Mouse (Mus musculus) WW6 (cell line): ENCODE data around the gene Raph1.
A peak's percentile ranks its signal among the peaks of the same experiment; 100 is the strongest.
"Not testable (repeated sequence)": the region's sequence is repeated elsewhere in the genome, so short reads cannot be mapped to it uniquely, and the experiment has no call there.

Experiments used
- DNase-seq: peaks from one replicate; pipeline ENCODE4 v3.0.0-alpha.2; 2013; ENCODE audit warnings: low read depth, low spot score

Gene Raph1

GRCm38 (mm10) chr1:60565270-60565920, 1.5 kb downstream of the Raph1 start:
- DNase-seq, result no peak

DNA sequence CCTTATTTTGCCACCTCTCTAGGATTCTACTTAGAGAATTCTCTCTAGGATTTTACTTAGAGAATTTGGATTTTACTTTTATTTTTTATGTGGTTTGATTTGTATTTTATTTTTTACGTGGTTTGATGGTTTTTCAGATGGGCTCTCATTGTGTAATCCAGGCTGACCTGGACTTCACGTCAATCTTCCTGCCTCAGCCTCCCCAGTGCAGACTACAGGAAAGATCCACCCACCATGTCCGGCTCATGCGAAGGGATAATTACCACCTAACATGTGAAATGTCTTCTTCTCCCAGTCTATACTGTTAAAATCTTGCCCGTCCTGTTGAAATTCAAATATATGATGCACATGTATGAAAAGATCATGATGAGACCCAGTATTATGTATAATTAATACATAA, 2.2 kb downstream of the Raph1 start:
- DNase-seq, result no peak

- no peak for DNase-seq
Observed at GRCm38 (mm10) chr1:60563021-60563420, 3.9 kb downstream of the Raph1 start.

- peak; percentile 33 for DNase-seq
Observed at GRCm38 (mm10) chr1:60543681-60544080, 23.2 kb downstream of the Raph1 start.

DNA sequence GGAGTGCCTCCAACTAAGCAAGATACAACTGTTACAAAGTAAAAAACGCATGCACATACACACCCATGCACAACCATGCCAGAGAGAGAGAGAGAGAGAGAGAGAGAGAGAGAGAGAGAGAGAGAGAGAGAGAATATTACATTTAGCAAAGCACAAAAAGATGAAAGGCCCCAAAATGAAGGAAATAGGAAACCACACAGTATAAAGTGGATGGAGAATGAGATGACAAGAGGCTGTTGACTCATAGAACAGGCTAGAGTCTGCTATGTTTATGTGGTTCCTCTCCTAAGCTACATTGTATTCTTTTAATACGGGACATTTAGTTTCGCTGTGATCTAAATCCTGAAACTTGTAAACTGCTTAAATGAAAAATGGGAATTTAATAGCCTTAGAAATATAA, 27.6 kb downstream of the Raph1 start:
- DNase-seq, result no peak

- DNase-seq, result peak; percentile 34
Observed at GRCm38 (mm10) chr1:60534932-60535331, 32.0 kb downstream of the Raph1 start.

DNA sequence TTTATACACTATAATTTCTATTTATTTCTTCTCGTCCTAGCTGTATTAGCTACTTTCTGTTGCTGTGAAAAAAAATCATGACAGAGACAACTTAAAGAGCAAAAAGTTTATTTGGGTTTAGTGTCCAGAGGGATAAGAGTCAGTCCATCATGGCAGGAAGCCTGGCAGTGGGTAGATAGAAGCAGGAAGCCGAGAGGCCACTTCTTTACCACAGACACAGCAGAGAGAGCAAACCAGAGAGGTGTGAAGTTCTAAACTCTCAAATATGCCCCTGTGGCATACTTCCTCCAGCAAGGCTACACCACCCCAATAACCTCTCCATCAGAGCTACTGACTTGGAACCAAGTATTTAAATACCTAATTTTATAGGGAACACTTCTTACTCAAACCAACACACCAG, 36.3 kb downstream of the Raph1 start:
- no peak for DNase-seq

DNA sequence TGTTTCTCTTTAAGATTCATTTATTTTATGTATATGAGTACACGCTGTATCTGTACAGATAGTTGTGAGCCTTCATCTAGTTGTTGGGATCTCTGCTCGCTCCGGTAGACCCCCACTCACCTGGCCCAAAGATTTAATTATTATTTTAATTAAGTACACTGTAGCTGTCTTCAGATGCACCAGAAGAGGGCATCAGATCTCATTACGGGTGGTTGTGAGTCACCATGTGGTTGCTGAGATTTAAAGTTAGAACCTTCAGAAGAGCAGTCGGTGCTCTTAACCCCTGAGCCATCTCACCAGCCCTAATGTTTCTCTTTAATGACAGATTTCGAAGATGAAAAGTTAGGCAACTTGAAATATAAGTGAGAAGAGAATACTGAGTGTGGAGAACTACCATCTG, 36.8 kb downstream of the Raph1 start:
- no peak for DNase-seq

- DNase-seq, result no peak
Observed at GRCm38 (mm10) chr1:60510584-60510983, 56.3 kb downstream of the Raph1 start.

GRCm38 (mm10) chr1:60503456-60503855, 63.4 kb downstream of the Raph1 start:
- no peak for DNase-seq

DNA sequence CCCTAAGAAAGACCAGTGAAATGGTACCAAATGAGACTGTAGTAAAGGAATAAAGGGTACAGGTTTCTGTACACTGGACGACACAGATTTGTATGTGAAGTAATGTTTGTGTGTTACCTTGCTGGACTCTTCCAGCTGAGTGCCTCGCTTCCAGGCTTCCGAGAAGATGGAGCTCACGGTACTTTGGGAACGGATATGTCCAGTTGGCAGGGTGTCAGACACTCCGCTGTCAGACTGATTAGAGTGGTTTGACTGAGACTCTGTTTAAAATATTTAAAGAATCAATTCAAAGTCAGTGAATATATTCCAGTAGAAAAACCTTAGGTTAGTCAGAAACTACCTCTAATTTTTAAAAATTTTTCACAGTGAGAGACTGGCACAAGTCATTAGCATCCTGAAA, 73.5 kb downstream of the Raph1 start:
- no peak for DNase-seq

DNA sequence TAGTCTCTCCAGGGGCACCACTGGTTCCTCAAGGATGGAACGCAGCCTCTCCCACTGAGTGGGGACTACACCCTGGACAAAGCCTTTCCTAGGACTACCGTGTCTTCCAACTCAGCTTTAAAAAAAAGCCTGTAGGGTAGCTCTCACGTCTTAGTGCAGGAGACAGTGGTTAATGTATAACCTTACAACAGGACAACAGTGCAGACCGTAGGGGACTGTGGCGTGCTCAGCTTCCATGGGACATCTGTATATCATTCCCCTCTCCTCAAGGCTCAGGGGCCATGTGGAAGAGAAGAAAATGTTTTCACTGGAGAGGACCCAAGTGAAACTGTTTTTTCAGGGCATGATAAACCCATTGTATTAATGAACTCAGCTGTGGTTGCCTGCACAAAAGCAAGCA, 74.5 kb downstream of the Raph1 start:
- DNase-seq, result no peak

GRCm38 (mm10) chr1:60490510-60490909, 76.4 kb downstream of the Raph1 start:
- no peak for DNase-seq

DNA sequence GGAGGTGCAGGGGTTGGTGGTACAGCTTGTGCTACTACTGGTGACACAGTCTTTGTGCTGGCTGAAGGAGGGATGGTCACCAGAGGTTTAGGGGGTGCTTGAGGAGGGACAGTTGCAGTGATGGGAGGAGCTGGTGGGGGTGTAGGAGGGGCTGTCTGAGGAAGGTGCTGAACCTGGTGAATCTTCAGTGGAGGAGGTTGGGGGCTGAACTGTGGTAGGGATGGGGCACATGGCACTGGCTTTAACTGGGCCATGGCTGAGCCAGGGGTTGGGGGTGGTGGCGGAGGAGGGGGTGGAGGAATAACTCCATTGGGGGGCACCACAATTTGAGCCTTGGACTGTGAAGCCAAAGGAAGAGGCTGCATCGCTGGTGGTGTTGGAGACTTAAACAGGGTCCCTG, 77.2 kb downstream of the Raph1 start:
- no peak for DNase-seq

DNA sequence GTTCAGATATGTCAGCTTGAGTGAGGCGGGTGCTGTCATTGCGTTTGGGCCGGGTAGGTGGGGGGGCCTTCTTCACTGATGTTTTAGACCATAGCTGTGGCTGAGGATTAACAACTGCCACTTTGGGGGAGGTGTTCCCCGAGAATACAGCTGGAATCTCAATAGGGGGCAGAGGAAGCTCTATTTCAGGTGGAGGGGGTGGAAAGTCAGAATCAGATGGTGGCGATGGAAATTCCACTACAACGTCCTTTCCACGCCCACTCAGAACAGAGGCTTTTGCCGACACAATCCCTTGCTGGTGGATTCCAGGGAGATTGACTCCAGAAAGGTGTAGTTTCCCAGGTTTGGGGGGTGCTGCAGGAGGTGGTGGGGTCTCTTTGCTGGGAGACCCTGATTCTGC, 78.3 kb downstream of the Raph1 start:
- no peak for DNase-seq

GRCm38 (mm10) chr1:60485649-60486048, 81.3 kb downstream of the Raph1 start:
- no peak for DNase-seq

- DNase-seq, result no peak
Observed at GRCm38 (mm10) chr1:60482881-60483280, 84.0 kb downstream of the Raph1 start.

- no peak for DNase-seq
Observed at GRCm38 (mm10) chr1:60481561-60481960, 85.3 kb downstream of the Raph1 start.

DNA sequence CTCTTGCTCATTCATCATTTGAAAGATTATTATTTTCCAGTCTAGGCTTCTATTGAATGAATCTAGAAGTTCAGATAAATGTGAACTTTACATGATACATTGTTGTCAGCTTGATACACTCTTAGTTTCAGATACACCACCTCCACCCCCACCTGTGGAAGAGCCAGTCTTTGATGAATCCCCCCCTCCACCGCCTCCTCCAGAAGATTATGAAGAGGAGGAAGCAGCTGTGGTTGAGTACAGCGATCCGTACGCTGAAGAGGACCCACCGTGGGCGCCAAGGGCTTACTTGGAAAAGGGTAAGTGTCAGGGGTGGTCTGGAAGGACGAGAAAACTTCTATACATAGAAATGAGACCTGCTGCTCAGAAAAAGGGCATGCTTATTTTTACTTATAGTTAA, 96.4 kb downstream of the Raph1 start:
- DNase-seq, result no peak

- no peak for DNase-seq
Observed at GRCm38 (mm10) chr1:60469491-60469890, 97.4 kb downstream of the Raph1 start.

- DNase-seq, result no peak
Observed at GRCm38 (mm10) chr1:60460623-60461022, 106.3 kb downstream of the Raph1 start.

DNA sequence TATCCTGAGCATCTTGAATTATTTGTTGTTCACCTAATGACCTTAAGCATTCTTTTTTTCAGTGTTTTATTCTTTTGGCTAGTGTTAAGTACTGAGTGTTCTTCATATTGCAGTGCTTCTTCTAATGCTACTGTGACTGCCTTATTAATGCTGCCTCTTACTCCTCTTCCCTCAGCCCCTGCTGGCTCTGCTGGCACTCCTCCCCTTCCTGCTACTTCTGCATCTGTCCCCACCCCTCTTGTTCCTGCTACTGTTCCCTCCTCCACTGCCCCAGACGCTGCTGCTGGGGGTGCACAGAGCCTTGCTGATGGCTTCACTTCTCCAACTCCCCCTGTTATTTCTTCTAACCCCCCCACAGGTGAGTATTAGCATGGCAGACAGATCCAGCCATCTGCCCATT, 117.0 kb downstream of the Raph1 start:
- DNase-seq, result no peak

GRCm38 (mm10) chr1:60447067-60447466, 119.8 kb downstream of the Raph1 start:
- DNase-seq, result no peak

DNA sequence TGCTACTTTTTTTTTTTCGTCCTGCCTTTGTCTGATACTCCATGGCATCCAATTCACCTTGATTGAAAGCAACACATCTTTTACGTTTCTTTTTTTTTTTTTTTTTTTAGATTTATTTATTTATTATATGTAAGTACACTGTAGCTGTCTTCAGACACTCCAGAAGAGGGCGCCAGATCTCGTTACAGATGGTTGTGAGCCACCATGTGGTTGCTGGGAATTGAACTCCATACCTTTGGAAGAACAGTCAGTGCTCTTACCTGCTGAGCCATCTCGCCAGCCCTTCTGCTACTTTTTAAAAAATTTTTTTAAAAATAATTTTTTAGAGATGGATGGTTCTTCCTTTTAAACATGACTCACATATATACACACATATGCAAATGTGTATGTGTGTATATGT, 125.5 kb downstream of the Raph1 start:
- not testable (repeated sequence) for DNase-seq
